Mouse (Mus musculus) spleen, adult 2 months (tissue): ENCODE measurements around the gene Fam89b. TPM values are rescaled to one million over a fixed set of nuclear protein-coding genes. Genes with fewer than 3 reads are reported as not detected.
A peak's percentile ranks its signal among the peaks of the same experiment; 100 is the strongest.

ENCODE experiments used
- DNase-seq, 2 experiments: peaks; one replicate each; pipeline versions ENCODE4 v3.0.0 to v3.0.0-alpha.2; 2012 to 2021; ENCODE audit warnings: low spot score in 2 of 2, low read depth in 1 of 2
- H3K27ac ChIP-seq: fragments of 200-500 bp; 2 replicates; pipeline ENCODE4 v1.5.1; 2012; ENCODE audit warnings: low read length, inconsistent platforms; ENCODE audit not compliant: insufficient read depth
- H3K27me3 ChIP-seq: fragments of 200-500 bp; 2 replicates; pipeline ENCODE4 v1.6.1; 2012; ENCODE audit warnings: mild to moderate bottlenecking, moderate library complexity, low read length, inconsistent platforms; ENCODE audit not compliant: control insufficient read depth, insufficient read depth
- H3K36me3 ChIP-seq: fragments of 200-500 bp; 2 replicates; pipeline ENCODE4 v1.6.1; 2012; ENCODE audit warnings: mild to moderate bottlenecking, low read length, inconsistent platforms; ENCODE audit not compliant: control insufficient read depth, insufficient read depth
- H3K4me1 ChIP-seq: fragments of 200-500 bp; 2 replicates; pipeline ENCODE4 v1.6.1; 2011; ENCODE audit warnings: inconsistent platforms; ENCODE audit not compliant: control insufficient read depth, insufficient read depth, insufficient read length
- H3K4me3 ChIP-seq: fragments of 200-500 bp; 2 replicates; pipeline ENCODE4 v1.5.1; 2011; ENCODE audit warnings: mild to moderate bottlenecking, inconsistent platforms; ENCODE audit not compliant: insufficient read depth, insufficient read length; ENCODE audit errors: extremely low read depth
- CTCF ChIP-seq: fragments of 200-500 bp; IDR thresholded peaks from 2 replicates; pipeline ENCODE4 v1.5.1; 2011; ENCODE audit warnings: mild to moderate bottlenecking, inconsistent platforms; ENCODE audit not compliant: insufficient read depth, insufficient read length, insufficient replicate concordance; ENCODE audit errors: extremely low read depth
- POLR2A ChIP-seq: fragments of 200-500 bp; IDR thresholded peaks from 2 replicates; pipeline ENCODE4 v1.6.1; 2011; ENCODE audit warnings: low read depth, low read length, inconsistent platforms
- WGBS: fragments of 180-500 bp; shearing (Covaris S2); methylation state at CpG from one replicate; pipeline ENCODE4 v1.1.7; 2018; 5-methylcytosine and 5-hydroxymethylcytosine counted together
- polyA plus RNA-seq: library from polyadenylated mRNA; depleted of rRNA; stranded (reverse); fragments of >200 nt; gene quantifications from 2 replicates; pipeline ENCODE4 v1.2.3, GENCODE M21; 2012

The Fam89b gene
- polyA plus RNA-seq, 1 experiment, result 124 TPM

DNA sequence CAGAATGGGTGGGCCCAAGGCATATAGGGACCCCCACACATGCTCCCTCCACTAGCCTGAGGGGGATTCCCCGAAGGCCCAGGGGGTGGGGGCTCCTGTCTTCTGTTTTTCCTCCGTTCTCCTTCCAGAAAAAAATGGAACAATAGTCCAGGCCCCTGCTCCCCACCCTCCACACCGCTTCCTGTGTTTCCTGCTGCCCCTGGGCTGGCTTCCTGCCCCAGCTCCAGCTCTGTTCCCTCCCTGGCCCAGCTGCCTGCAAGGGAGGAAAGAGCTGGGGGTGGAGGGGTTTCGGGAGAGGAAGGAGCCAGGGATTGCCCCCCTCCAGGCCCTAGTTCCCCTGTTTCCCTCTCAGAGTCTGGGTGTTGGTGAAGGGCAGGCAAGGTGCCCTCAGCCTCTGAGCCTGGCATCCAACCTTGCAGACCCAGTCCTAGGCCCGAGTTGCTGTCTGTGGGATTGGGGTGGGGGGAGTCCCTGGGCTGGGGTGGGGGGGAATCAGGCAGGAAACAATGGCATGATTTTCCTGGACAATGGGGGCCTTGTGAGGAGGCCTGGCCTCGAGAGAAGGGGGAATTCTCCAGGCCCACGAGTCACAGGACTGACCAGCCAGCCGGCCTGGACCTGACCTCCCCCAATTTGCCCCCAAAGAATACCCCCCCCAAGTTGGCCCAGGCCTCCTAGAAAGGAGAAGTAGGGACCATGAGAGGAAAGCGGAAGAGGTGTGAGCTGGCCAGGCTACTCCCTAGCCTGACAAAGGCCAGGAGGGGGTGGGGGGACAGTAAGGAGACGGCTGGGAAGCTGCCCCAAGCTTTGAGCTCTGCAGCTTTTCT lies 37.2 kb downstream of the Fam89b start:
- TF ChIP-seq POLR2A, result no peak
- TF ChIP-seq CTCF, result no peak
- WGBS, result 40% methylated on average over 10 of the region's 10 CpGs

DNA sequence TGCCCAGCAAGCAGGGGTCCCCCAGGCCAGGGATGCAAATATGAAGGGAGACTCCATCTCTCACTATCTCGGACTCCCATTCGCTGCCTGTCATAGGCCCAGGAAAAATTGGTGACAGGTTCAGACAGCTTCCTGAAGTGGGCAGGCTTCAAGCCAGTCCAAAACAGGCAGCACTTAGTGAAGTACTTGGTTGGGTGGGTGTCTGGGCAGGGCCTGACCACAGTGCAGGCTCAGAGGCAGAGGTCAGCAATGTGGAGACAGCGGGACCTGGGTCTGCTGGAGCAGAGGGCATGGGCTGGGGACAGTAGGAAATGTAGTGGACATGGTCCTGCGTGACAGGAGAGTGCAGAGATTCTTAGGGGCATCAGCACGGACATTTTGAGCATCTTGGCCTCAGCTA lies 37.9 kb downstream of the Fam89b start:
- no peak for DNase-seq
- H3K36me3 ChIP-seq, result peaks cover 34% of the 10 kb centered on the region

More for the DNA sequence above, 37.2 kb downstream of the Fam89b start:
- peaks cover 25% of the 10 kb centered on the region for H3K4me1 ChIP-seq
- H3K27me3 ChIP-seq, result no peaks in the 10 kb centered on the region
- no peak for DNase-seq
- H3K4me3 ChIP-seq, result peak overlapping the region; percentile 37; the same call in 1 of the 2 replicates
- H3K36me3 ChIP-seq, result peaks cover 40% of the 10 kb centered on the region
- peak overlapping the region; percentile 53 for H3K27ac ChIP-seq

DNA sequence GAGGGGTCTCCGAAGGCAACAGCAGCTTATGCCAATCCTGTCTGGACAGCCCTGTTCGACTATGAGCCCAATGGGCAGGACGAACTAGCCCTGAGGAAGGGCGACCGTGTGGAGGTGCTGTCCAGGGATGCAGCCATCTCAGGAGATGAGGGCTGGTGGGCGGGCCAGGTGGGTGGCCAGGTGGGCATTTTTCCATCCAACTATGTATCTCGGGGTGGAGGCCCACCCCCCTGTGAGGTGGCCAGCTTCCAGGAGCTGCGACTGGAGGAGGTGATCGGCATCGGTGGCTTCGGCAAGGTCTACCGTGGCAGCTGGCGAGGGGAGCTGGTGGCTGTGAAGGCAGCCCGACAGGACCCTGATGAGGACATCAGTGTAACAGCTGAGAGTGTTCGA lies 39.1 kb downstream of the Fam89b start:
- TF ChIP-seq POLR2A (no peak), CTCF (no peak)
- Histone ChIP-seq H3K4me1 (peaks cover 26% of the 10 kb centered on the region), H3K4me3 (peak overlapping the region; percentile 90), H3K36me3 (peaks cover 33% of the 10 kb centered on the region), H3K27ac (peak overlapping the region; percentile 95), H3K27me3 (no peaks in the 10 kb centered on the region)
- WGBS, result 23% methylated on average over 15 of the region's 15 CpGs
- DNase-seq, result no peak

More for the DNA sequence above, 37.9 kb downstream of the Fam89b start:
- Histone ChIP-seq H3K4me1 (peaks cover 26% of the 10 kb centered on the region), H3K27me3 (no peaks in the 10 kb centered on the region), H3K27ac (peak overlapping the region; percentile 53), H3K4me3 (peak overlapping the region; percentile 37; the same call in 1 of the 2 replicates)
- 67% methylated on average over 5 of the region's 5 CpGs for WGBS
- no peak for TF ChIP-seq CTCF
- TF ChIP-seq POLR2A, result no peak

DNA sequence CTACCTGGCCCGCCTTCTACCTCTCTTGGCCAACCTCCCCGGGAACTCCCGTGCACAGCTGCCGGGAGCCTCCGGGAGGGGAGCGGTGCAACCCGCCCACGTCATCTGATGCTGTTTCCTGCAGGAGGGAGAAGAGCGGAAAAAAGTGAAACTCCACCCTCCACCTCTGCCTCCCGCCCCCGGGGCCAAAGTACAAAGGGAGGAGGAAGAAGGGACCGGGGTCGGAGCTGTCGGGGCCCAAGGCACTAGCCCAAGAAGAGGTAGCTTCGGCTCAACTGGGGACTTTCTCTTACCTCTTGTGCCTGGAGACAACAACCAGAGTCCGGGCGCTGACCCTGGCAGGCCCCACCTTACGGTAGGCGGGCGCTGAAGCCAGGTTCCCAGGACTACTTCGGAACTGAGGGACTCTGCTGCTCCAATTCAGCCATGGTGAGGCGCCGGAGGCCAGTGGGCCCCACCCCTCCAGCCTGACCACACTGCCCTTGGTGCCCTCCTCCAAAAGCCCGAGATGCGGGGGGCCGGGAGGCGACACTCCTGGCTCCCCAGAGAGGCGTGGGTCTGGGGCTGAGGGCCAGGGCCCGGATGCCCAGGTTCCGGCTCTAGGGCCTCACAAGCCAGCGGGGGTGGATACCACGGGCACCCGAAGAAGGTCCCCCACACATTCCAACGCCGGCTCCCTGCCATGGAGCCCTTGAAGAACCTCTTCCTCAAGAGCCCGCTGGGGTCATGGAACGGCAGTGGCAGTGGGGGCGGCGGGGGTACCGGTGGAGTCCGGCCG lies 39.7 kb downstream of the Fam89b start:
- TF ChIP-seq POLR2A (peak; percentile 44; the same call in 1 of the 2 replicates), CTCF (no peak)
- H3K4me3 ChIP-seq, result peak overlapping the region; percentile 90
- peaks cover 26% of the 10 kb centered on the region for H3K4me1 ChIP-seq
- H3K36me3 ChIP-seq, result peaks cover 33% of the 10 kb centered on the region
- 2% methylated on average over 42 of the region's 42 CpGs for WGBS
- DNase-seq, result peak; percentile 76 to 90
- H3K27me3 ChIP-seq, result no peaks in the 10 kb centered on the region
- peak overlapping the region; percentile 95 for H3K27ac ChIP-seq

DNA sequence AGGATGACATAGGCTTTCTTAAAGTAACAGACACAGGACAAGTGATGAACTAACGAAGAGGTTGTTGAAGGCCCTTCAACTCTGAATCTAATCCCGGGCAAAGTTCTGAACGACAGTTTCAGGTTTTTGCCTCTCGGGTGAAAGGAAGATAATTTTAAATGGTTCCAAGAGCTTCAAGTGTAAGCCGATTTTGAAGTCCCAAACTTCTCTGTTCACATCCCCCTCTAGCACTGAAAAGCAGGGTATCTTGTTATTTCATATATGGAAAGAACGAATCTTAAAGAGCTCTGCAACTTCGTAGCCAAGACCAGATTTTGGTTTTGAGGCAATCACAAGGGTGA lies 40.4 kb downstream of the Fam89b start:
- H3K27me3 ChIP-seq, result no peaks in the 10 kb centered on the region
- peak overlapping the region; percentile 95 for H3K27ac ChIP-seq
- peaks cover 26% of the 10 kb centered on the region for H3K4me1 ChIP-seq
- H3K4me3 ChIP-seq, result peak overlapping the region; percentile 90
- TF ChIP-seq POLR2A, result no peak
- under 1% methylated on average over 7 of the region's 7 CpGs for WGBS
- no peak for DNase-seq
- H3K36me3 ChIP-seq, result peaks cover 40% of the 10 kb centered on the region

DNA sequence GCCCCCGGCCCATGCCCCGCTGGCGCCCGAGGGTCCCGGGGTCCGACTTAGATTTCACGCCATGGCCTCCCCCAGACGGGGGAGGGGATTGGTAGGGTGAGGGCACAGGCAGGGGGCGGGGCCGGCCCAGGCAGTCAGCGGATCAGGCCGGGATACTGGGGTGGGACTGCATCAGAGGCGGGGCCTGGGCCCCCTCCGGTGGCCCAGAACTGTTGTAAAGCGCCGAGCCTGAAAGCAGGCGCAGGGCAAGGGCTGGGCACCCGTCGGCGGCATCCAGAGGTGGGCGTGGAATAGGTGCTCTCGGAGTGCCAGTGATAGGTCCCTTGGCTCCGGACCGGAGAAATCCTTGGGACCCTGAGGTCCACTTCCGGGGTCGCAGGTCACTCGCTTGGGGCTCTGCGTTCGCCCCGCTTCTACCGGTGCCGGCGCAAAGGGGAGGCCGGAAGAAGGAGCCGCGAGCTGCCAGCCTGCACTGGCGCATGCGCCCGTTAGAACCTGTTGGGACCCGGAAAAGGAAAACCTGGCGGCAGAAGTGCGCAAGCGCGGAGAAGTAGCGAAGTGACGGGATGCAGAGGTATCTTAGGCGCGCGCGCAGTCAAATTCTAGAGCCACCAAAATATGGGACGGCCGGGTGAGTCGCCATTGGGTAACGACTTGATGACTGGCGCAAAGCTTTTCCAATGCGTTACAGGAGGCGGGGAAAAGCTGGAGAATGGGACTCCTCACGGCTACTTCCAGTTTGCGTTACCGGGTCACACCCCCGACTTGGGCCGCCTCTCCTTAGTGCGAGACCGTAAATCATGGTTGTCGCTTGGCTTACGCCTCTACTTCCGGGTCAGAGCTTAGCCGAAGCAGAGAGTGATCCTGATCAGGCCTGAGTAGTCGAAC lies 41.0 kb downstream of the Fam89b start, which contains the start of the genes Map3k11 and Pcnx3:
Map3k11 (plus strand) TSS at position 543 of the 888 bp plus-strand sequence.
Pcnx3 (minus strand) TSS at position 709 of the 888 bp plus-strand sequence.
- Histone ChIP-seq H3K27ac (peak within 1 kb of the TSS; percentile 95), H3K4me3 (peak within 1 kb of the TSS; percentile 90), H3K36me3 (peaks cover 44% of the 10 kb centered on the region), H3K27me3 (no peaks in the 10 kb centered on the region), H3K4me1 (peaks cover 26% of the 10 kb centered on the region)
- WGBS, result 1% methylated on average over 69 of the region's 69 CpGs
- TF ChIP-seq CTCF (no peak), POLR2A (no peak; the same call in 1 of the 2 replicates)
- DNase-seq, result peak; percentile 96
